17 mouse cellular contexts compared by ENCODE assay signal in the genomic region with DNA sequence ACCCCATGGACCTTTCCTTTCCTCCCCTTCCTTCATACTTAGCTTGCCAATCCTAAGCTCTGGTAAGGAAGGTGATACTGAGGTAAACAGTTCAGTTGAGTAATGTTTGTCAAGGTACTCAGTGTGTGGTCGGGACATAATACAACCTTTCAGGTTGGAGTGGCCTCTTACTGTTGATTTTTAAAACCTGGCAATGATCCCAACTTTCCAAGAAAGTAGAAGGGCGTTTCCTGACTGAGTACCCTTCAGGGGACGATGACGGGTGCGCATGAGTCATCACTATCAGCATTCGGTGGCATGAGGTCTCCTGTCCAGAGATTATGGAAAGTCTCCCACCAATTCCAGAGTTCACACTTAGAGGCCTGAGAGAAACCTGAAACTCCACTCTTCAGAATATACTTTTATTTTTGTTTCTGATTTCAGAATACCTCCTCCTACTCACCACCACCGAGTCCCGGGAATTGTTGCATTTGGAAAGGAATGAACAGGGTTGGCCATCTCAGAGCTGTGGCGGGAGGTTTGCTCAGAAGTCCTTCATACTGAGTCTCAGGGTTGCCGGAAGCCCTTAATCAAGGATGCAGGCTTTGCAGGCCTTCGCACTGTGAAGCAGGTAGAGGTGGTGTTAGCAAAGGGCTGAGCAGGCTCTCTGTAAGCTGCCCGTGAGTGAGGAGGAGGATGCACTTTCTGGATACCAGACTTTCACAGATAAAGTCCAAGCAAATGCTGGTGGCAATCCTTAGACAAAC. TPM values are rescaled to one million over a fixed set of nuclear protein-coding genes. Genes with fewer than 3 reads are reported as not detected.
DNase-seq lines count a peak whose midpoint lies in the region; ATAC-seq lines count a peak whose summit lies in the region.
"Had no signal": no experiment of that assay in that cellular context is flagged by ENCODE, and none has a peak within 500 bp of the region (broad histone marks: within the 10 kb centered on the region; RNA-seq: fewer than 3 reads in every experiment).

No protein-coding gene starts in this region.

- no peaks in the 10 kb centered on the region for H3K9me3 ChIP-seq in lung, embryonic 15.5 days
- no peaks in the 10 kb centered on the region for H3K9me3 ChIP-seq in stomach, embryonic 14.5 days (ENCODE audit: control insufficient read depth, low read depth, low read length)
- H3K9me3 ChIP-seq in midbrain, embryonic 13.5 days = no peaks in the 10 kb centered on the region
- no peaks in the 10 kb centered on the region for H3K9me3 ChIP-seq in heart, embryonic 11.5 days (replicated peaks; ENCODE audit: control insufficient read depth, low read length)
- H3K9me3 ChIP-seq: hindbrain, embryonic 15.5 days; midbrain, embryonic 10.5 days had no signal

- WGBS in lung, embryonic 15.5 days = 46% methylated on average over 12 of the region's 12 CpGs
- WGBS in stomach, embryonic 14.5 days = 54% methylated on average over 12 of the region's 12 CpGs
- WGBS in midbrain, embryonic 13.5 days = 90% methylated on average over 12 of the region's 12 CpGs
- WGBS in heart, embryonic 11.5 days (ENCODE audit: insufficient replicate concordance) = 65% methylated on average over 12 of the region's 12 CpGs

- H3K36me3 ChIP-seq in lung, embryonic 15.5 days = no peaks in the 10 kb centered on the region
- H3K36me3 ChIP-seq in stomach, embryonic 14.5 days (ENCODE audit: control insufficient read depth, insufficient read depth, low read length) = no peaks in the 10 kb centered on the region
- no peaks in the 10 kb centered on the region for H3K36me3 ChIP-seq in midbrain, embryonic 13.5 days
- no peaks in the 10 kb centered on the region for H3K36me3 ChIP-seq in heart, embryonic 11.5 days (ENCODE audit: control insufficient read depth, insufficient read depth, low read length)
- H3K36me3 ChIP-seq: hindbrain, embryonic 15.5 days; midbrain, embryonic 10.5 days had no signal

- no peak overlapping the region for H3K9ac ChIP-seq in lung, embryonic 15.5 days
- H3K9ac ChIP-seq in stomach, embryonic 14.5 days (replicated peaks; ENCODE audit: low read depth, low read length) = no peak overlapping the region
- H3K9ac ChIP-seq in midbrain, embryonic 13.5 days (replicated peaks) = no peak overlapping the region
- H3K9ac ChIP-seq in heart, embryonic 11.5 days (ENCODE audit: low read depth, low read length) = no peak overlapping the region
- H3K9ac ChIP-seq: hindbrain, embryonic 15.5 days had no signal

- DNase-seq in adrenal gland, adult 2 months = peak; percentile 55
- no peak for DNase-seq in adrenal gland, adult 18-20 months (ENCODE audit: low spot score in 2 of 2)
- DNase-seq in adrenal gland, postnatal 25 days = peak; percentile 21
- no peak for DNase-seq in testis, postnatal 10 days (ENCODE audit: low spot score)
- DNase-seq: cerebellum, adult 8-10 months; heart, postnatal 14 days; kidney, adult 9 months; kidney, postnatal 4 days; thymus, adult 2 months had no signal

- ATAC-seq in lung, embryonic 15.5 days (ENCODE audit: borderline replicate concordance, extremely low read depth, low FRiP score, low TSS enrichment) = peak; percentile 83
- ATAC-seq in stomach, embryonic 14.5 days (ENCODE audit: insufficient number of reproducible peaks, insufficient read depth, low FRiP score, low read depth) = peak; percentile 88
- no peak for ATAC-seq in midbrain, embryonic 13.5 days
- no peak for ATAC-seq in heart, embryonic 11.5 days (replicated peaks; ENCODE audit: insufficient number of reproducible peaks, low FRiP score, low TSS enrichment)
- ATAC-seq: forebrain, embryonic 16.5 days had no signal

- H3K27me3 ChIP-seq in lung, embryonic 15.5 days = no peaks in the 10 kb centered on the region
- H3K27me3 ChIP-seq in stomach, embryonic 14.5 days (ENCODE audit: control insufficient read depth, insufficient read depth, low read length) = no peaks in the 10 kb centered on the region
- H3K27me3 ChIP-seq in midbrain, embryonic 13.5 days = no peaks in the 10 kb centered on the region
- no peaks in the 10 kb centered on the region for H3K27me3 ChIP-seq in heart, embryonic 11.5 days (ENCODE audit: control insufficient read depth, insufficient read depth, low read length)
- H3K27me3 ChIP-seq: CH12.LX; hindbrain, embryonic 15.5 days had no signal

- H3K4me2 ChIP-seq in lung, embryonic 15.5 days = no peak overlapping the region
- no peak overlapping the region for H3K4me2 ChIP-seq in stomach, embryonic 14.5 days (replicated peaks; ENCODE audit: low read depth, low read length)
- no peak overlapping the region for H3K4me2 ChIP-seq in midbrain, embryonic 13.5 days (replicated peaks)
- H3K4me2 ChIP-seq in heart, embryonic 11.5 days = no peak overlapping the region
- H3K4me2 ChIP-seq: hindbrain, embryonic 15.5 days had no signal

- no peak overlapping the region for H3K4me3 ChIP-seq in lung, embryonic 15.5 days
- no peak overlapping the region for H3K4me3 ChIP-seq in stomach, embryonic 14.5 days (ENCODE audit: low read depth, low read length)
- no peak overlapping the region for H3K4me3 ChIP-seq in midbrain, embryonic 13.5 days (replicated peaks)
- H3K4me3 ChIP-seq in heart, embryonic 11.5 days (ENCODE audit: low read depth, low read length) = no peak overlapping the region
- H3K4me3 ChIP-seq: hindbrain, embryonic 15.5 days; midbrain, embryonic 10.5 days had no signal

- no peaks in the 10 kb centered on the region; the same call in 1 of the 2 replicates for H3K4me1 ChIP-seq in lung, embryonic 15.5 days
- 0 out of 2 replicates have a peak, but pooled peaks cover 3% of the 10 kb centered on the region for H3K4me1 ChIP-seq in stomach, embryonic 14.5 days (ENCODE audit: control insufficient read depth, insufficient read depth, low read length)
- no peaks in the 10 kb centered on the region for H3K4me1 ChIP-seq in midbrain, embryonic 13.5 days (replicated peaks)
- H3K4me1 ChIP-seq in heart, embryonic 11.5 days (ENCODE audit: control insufficient read depth, insufficient read depth, low read length) = 0 out of 2 replicates have a peak, but pooled peaks cover 3% of the 10 kb centered on the region
- H3K4me1 ChIP-seq: hindbrain, embryonic 15.5 days; midbrain, embryonic 10.5 days had no signal

- peak overlapping the region; percentile 73 for H3K27ac ChIP-seq in lung, embryonic 15.5 days
- no peak overlapping the region for H3K27ac ChIP-seq in stomach, embryonic 14.5 days (ENCODE audit: low read length)
- H3K27ac ChIP-seq in midbrain, embryonic 13.5 days = no peak overlapping the region
- no peak overlapping the region for H3K27ac ChIP-seq in heart, embryonic 11.5 days (ENCODE audit: low read depth, low read length)
- H3K27ac ChIP-seq: hindbrain, embryonic 15.5 days; midbrain, embryonic 10.5 days had no signal

RNA-seq across cellular contexts. Expression of gene Arhgap24, which starts 20.6 kb away (rescaled TPM):
- total RNA-seq in adrenal gland, adult 2 months (2021) = 10 to 100 TPM; 14.7 to 23.4 TPM
- 5.5 and 5.6 TPM in 2 replicates for polyA plus RNA-seq in adrenal gland, adult 2 months (2012; rRNA removed)
- total RNA-seq in adrenal gland, adult 18-20 months (2021) = 10 to 100 TPM; 12.1 to 23.2 TPM
- total RNA-seq in adrenal gland, postnatal 25 days (2021) = 10.6 and 15.6 TPM in 2 replicates
- 34.7 and 35.3 TPM in 2 replicates for polyA plus RNA-seq in lung, embryonic 15.5 days (2015; fragmentation: Nextera tagmentation; extraction: Ambion mirVana)
- 27.3 and 28.8 TPM in 2 replicates for polyA plus RNA-seq in stomach, embryonic 14.5 days (2014; fragmentation: Nextera tagmentation; extraction: Ambion mirVana)
- polyA plus RNA-seq in midbrain, embryonic 13.5 days (2015; fragmentation: Nextera tagmentation; extraction: Ambion mirVana) = 4.5 and 5.3 TPM in 2 replicates
- 6.2 and 8.7 TPM in 2 replicates for polyA plus RNA-seq in heart, embryonic 11.5 days (2014; fragmentation: Nextera tagmentation; extraction: Ambion mirVana)

Comparison
In these comparisons a context has a peak if more than half of its experiments do, and no peak if none do; other contexts are left out.
1. DNase-seq: peak in adrenal gland, adult 2 months (single experiment) and adrenal gland, postnatal 25 days (single experiment); none in adrenal gland, adult 18-20 months (0 of 2) and testis, postnatal 10 days (single experiment).
2. ATAC-seq: peak in lung, embryonic 15.5 days (single experiment) and stomach, embryonic 14.5 days (single experiment); none in midbrain, embryonic 13.5 days (single experiment) and heart, embryonic 11.5 days (single experiment).